Mouse (Mus musculus): ENCODE results near the gene Krtap4-7. TPM values are rescaled to one million over a fixed set of nuclear protein-coding genes. Genes with fewer than 3 reads are reported as not detected.
"Not testable (repeated sequence)": the region's sequence is repeated elsewhere in the genome, so short reads cannot be mapped to it uniquely, and the experiment has no call there.

Krtap4-7 gene
- polyA plus RNA-seq, 1 experiment from 2014 or later = not detected

GRCm38 (mm10) chr11:99640926-99641325, 3.0 kb downstream of the Krtap4-7 start:
- Histone ChIP-seq H3K27ac (no peak overlapping the region), H3K36me3 (no peaks in the 10 kb centered on the region), H3K4me2 (no peak overlapping the region), H3K9me3 (replicated peaks) (no peaks in the 10 kb centered on the region), H3K9ac (no peak overlapping the region), H3K4me1 (replicated peaks) (no peaks in the 10 kb centered on the region), H3K27me3 (no peaks in the 10 kb centered on the region), H3K4me3 (no peak overlapping the region)
- no peak for ATAC-seq (replicated peaks; ENCODE audit: insufficient number of reproducible peaks, insufficient read depth, low FRiP score, low read depth)
- 19% methylated on average over 1 of the region's 1 CpGs for WGBS

GRCm38 (mm10) chr11:99637086-99637485, 6.8 kb downstream of the Krtap4-7 start:
- Histone ChIP-seq H3K27ac (no peak overlapping the region), H3K9ac (no peak overlapping the region), H3K4me1 (replicated peaks) (no peaks in the 10 kb centered on the region), H3K27me3 (no peaks in the 10 kb centered on the region), H3K9me3 (replicated peaks) (no peaks in the 10 kb centered on the region), H3K36me3 (no peaks in the 10 kb centered on the region), H3K4me2 (no peak overlapping the region), H3K4me3 (no peak overlapping the region)
- 42% methylated on average over 1 of the region's 1 CpGs for WGBS
- no peak for ATAC-seq (replicated peaks; ENCODE audit: insufficient number of reproducible peaks, insufficient read depth, low FRiP score, low read depth)

DNA sequence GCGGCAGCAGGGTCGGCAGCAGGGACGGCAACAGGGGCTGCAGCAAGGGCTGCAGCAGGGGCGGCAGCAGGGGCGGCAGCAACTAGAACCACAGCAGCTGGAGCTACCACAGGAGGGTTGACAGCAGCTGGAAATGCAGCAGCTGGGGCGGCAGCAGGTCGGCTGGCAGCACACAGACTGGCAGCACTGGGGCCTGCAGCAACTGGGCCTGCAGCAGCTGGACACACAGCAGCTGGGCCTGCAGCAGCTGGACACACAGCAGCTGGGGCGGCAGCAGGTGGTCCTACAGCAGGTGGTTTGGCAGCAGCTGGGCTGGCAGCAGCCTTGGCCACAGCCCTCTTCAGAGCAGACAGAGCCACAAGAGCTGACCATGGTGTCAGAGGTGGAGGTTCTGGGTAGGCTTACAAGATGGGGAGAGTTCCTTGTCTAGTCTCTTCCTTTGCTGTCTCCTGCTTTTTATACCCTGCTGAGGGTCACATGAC, 9.2 kb downstream of the Krtap4-7 start, which contains the start of gene Krtap4-2:
TSS of gene Krtap4-2 (minus strand) at position 432 of the 482 bp plus-strand sequence.
- Histone ChIP-seq H3K4me2 (no peak within 1 kb of the TSS), H3K4me1 (replicated peaks) (no peaks in the 10 kb centered on the region), H3K4me3 (no peak within 1 kb of the TSS), H3K9me3 (replicated peaks) (no peaks in the 10 kb centered on the region), H3K9ac (no peak within 1 kb of the TSS), H3K36me3 (no peaks in the 10 kb centered on the region), H3K27me3 (no peaks in the 10 kb centered on the region), H3K27ac (no peak within 1 kb of the TSS)
- no peak for ATAC-seq (replicated peaks; ENCODE audit: insufficient number of reproducible peaks, insufficient read depth, low FRiP score, low read depth)
- WGBS = 32% methylated on average over 8 of the region's 8 CpGs

DNA sequence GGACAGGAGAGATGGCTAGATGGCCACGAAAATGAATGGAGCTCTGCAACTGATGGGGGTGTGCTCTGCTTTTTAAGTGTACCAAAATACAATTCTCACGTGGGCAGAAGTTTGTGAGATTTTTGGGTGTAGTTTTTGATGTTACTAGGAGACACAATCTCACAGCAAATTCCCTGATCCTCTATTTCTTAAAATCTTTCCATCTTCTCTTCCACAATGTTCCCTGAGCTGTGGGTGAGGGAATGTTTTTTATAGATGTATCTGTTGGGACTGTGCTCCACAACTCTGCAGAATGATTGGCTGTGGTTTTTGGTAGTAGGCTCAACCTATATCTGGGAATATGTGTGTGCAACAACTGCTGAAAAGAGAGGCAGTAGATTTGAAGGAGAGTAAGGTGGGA, 10.6 kb downstream of the Krtap4-7 start:
- WGBS = 70% methylated on average over 2 of the region's 2 CpGs
- no peaks in the 10 kb centered on the region for H3K27me3 ChIP-seq
- H3K4me3 ChIP-seq = no peak overlapping the region
- H3K36me3 ChIP-seq = no peaks in the 10 kb centered on the region
- no peak overlapping the region for H3K4me2 ChIP-seq
- no peak overlapping the region for H3K9ac ChIP-seq
- H3K27ac ChIP-seq = no peak overlapping the region
- no peak for ATAC-seq (replicated peaks; ENCODE audit: insufficient number of reproducible peaks, insufficient read depth, low FRiP score, low read depth)
- H3K4me1 ChIP-seq (replicated peaks) = no peaks in the 10 kb centered on the region
- no peaks in the 10 kb centered on the region for H3K9me3 ChIP-seq (replicated peaks)

- Histone ChIP-seq H3K9ac (no peak overlapping the region), H3K36me3 (no peaks in the 10 kb centered on the region), H3K27me3 (no peaks in the 10 kb centered on the region), H3K27ac (no peak overlapping the region), H3K9me3 (replicated peaks) (no peaks in the 10 kb centered on the region), H3K4me2 (no peak overlapping the region), H3K4me3 (no peak overlapping the region), H3K4me1 (replicated peaks) (no peaks in the 10 kb centered on the region)
- ATAC-seq (replicated peaks; ENCODE audit: insufficient number of reproducible peaks, insufficient read depth, low FRiP score, low read depth) = no peak
- WGBS = 68% methylated on average over 3 of the region's 3 CpGs
These were observed 13.0 kb downstream of the Krtap4-7 start for GRCm38 (mm10) chr11:99630890-99631289.

DNA sequence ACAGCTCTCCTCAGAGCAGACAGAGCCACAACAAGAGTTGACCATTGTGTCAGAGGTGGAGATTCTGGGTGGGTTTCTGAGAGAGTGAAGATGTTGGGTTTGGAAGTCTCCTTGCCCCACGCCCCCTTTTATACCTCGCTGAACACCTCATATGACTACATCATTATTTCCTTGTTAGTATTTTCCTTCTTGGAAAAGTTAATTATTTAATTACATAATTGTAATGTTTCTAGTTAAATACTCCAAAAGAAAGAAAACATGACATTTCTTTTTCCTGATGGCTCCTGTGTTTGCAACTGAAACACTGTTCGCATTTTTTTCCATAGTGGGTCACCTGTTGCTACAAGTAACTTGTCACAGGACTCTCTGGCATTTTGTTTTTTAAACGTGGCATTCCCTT, 15.8 kb downstream of the Krtap4-7 start, which contains the start of gene Krtap4-1:
TSS of gene Krtap4-1 (minus strand) at position 101 of the 400 bp plus-strand sequence.
- Histone ChIP-seq H3K27ac (no peak within 1 kb of the TSS), H3K9ac (no peak within 1 kb of the TSS), H3K4me3 (no peak within 1 kb of the TSS), H3K4me2 (no peak within 1 kb of the TSS), H3K4me1 (replicated peaks) (no peaks in the 10 kb centered on the region), H3K36me3 (no peaks in the 10 kb centered on the region), H3K27me3 (no peaks in the 10 kb centered on the region), H3K9me3 (replicated peaks) (no peaks in the 10 kb centered on the region)
- WGBS = 79% methylated on average over 4 of the region's 4 CpGs
- no peak for ATAC-seq (replicated peaks; ENCODE audit: insufficient number of reproducible peaks, insufficient read depth, low FRiP score, low read depth)

- ATAC-seq (replicated peaks; ENCODE audit: insufficient number of reproducible peaks, insufficient read depth, low FRiP score, low read depth) = no peak
These were observed 23.6 kb downstream of the Krtap4-7 start, which contains the start of gene Gm11562 for GRCm38 (mm10) chr11:99620335-99620734. Gm11562 (minus strand) TSS chr11:99620435.

DNA sequence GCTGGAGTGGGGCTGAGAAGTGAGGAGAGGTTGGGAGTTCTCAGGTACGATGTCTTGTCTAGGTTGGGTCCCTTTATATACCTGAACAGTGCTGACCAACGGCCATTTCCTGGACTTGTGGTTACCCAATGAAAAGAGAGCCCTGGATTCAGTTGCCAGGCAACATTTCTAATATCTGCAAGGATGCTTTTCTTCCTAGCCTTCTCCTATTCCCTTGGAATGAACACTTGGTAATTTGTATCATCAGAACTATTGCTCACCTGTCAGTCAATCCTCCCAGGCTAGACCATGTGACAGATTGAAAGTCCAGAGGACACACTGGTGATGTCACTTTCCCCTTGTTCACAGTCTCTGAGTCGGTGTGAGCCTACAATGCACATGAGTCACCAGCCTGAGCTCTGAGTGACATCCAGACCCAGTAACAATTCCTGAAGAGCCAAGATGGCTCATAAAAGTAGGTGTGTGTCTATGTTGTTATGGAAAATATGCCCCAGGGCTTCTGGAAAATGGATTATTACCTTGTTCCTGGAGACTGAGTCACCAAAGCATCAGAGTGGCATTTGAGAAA, 29.0 kb downstream of the Krtap4-7 start, which contains the start of gene Krtap2-4:
TSS of gene Krtap2-4 (minus strand) at position 51 of the 568 bp plus-strand sequence.
- H3K9me3 ChIP-seq (replicated peaks) = no peaks in the 10 kb centered on the region
- no peaks in the 10 kb centered on the region for H3K27me3 ChIP-seq
- whole genome bisulfite sequencing = 60% methylated on average over 3 of the region's 3 CpGs
- H3K36me3 ChIP-seq = no peaks in the 10 kb centered on the region
- H3K27ac ChIP-seq = no peak within 1 kb of the TSS
- H3K9ac ChIP-seq = no peak within 1 kb of the TSS
- no peak within 1 kb of the TSS for H3K4me2 ChIP-seq
- no peak within 1 kb of the TSS for H3K4me3 ChIP-seq
- H3K4me1 ChIP-seq (replicated peaks) = no peaks in the 10 kb centered on the region
- no peak for ATAC-seq (replicated peaks; ENCODE audit: insufficient number of reproducible peaks, insufficient read depth, low FRiP score, low read depth)

More at GRCm38 (mm10) chr11:99620335-99620734, 23.6 kb downstream of the Krtap4-7 start, which contains the start of gene Gm11562:
- no peak within 1 kb of the TSS for H3K9ac ChIP-seq
- H3K4me1 ChIP-seq (replicated peaks) = no peaks in the 10 kb centered on the region
- no peaks in the 10 kb centered on the region for H3K36me3 ChIP-seq
- H3K9me3 ChIP-seq (replicated peaks) = no peaks in the 10 kb centered on the region
- no peak within 1 kb of the TSS for H3K4me3 ChIP-seq
- no peak within 1 kb of the TSS for H3K27ac ChIP-seq
- H3K27me3 ChIP-seq = no peaks in the 10 kb centered on the region
- no peak within 1 kb of the TSS for H3K4me2 ChIP-seq
- 74% methylated on average over 2 of the region's 2 CpGs for WGBS

DNA sequence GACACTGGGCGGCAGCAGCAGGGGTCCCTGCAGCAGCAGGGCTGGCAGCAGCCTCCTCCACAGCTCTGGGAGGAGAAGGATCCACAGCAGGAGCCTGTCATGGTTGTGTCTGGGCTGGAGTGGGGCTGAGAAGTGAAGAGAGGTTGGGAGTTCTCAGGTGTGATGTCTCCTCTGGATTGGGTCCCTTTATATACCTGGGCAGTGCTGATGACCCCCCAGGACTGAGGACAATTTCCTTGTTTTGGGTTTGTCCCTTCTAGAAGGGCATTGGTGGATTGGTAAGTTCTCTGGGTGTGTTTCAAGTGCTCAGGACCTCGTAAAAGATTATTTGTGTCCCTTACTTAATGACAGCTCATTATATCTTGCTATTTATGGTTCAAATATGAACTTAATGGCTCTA, 33.8 kb downstream of the Krtap4-7 start, which contains the start of gene Gm11937:
TSS of gene Gm11937 (minus strand) at position 101 of the 400 bp plus-strand sequence.
- not testable (repeated sequence) for H3K4me3 ChIP-seq; ATAC-seq (replicated peaks; ENCODE audit: insufficient number of reproducible peaks, insufficient read depth, low FRiP score, low read depth); H3K27me3 ChIP-seq; H3K9ac ChIP-seq; H3K36me3 ChIP-seq; H3K27ac ChIP-seq; H3K9me3 ChIP-seq (replicated peaks); H3K4me1 ChIP-seq (replicated peaks); H3K4me2 ChIP-seq
- 76% methylated on average over 1 of the region's 2 CpGs for WGBS

- no peaks in the 10 kb centered on the region for H3K4me1 ChIP-seq (replicated peaks)
- ATAC-seq (replicated peaks; ENCODE audit: insufficient number of reproducible peaks, insufficient read depth, low FRiP score, low read depth) = no peak
- H3K4me3 ChIP-seq = no peak overlapping the region
- H3K27ac ChIP-seq = no peak overlapping the region
- H3K27me3 ChIP-seq = no peaks in the 10 kb centered on the region
- WGBS = 52% methylated on average over 1 of the region's 1 CpGs
- H3K4me2 ChIP-seq = no peak overlapping the region
- no peaks in the 10 kb centered on the region for H3K9me3 ChIP-seq (replicated peaks)
- H3K9ac ChIP-seq = no peak overlapping the region
- H3K36me3 ChIP-seq = no peaks in the 10 kb centered on the region
These were observed 34.8 kb downstream of the Krtap4-7 start for GRCm38 (mm10) chr11:99609126-99609525.

DNA sequence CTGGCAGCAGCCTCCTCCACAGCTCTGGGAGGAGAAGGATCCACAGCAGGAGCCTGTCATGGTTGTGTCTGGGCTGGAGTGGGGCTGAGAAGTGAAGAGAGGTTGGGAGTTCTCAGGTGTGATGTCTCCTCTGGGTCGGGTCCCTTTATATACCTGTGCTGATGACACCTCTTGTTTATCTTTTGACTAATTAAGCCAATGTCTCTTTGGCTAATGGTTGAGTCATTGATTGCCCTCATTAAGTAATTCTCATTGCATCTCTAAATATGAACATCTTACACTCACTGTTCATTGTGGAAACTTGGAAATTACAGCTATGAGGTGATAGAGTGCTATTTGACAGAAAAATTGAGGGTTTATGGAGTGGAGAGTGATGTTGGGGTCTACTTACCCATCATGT, 40.7 kb downstream of the Krtap4-7 start, which contains the start of gene Gm11938:
TSS of gene Gm11938 (minus strand) at position 101 of the 400 bp plus-strand sequence.
- H3K36me3 ChIP-seq; H3K4me1 ChIP-seq (replicated peaks); H3K9ac ChIP-seq; H3K27me3 ChIP-seq; H3K4me3 ChIP-seq; H3K9me3 ChIP-seq (replicated peaks); ATAC-seq (replicated peaks; ENCODE audit: insufficient number of reproducible peaks, insufficient read depth, low FRiP score, low read depth); H3K27ac ChIP-seq; H3K4me2 ChIP-seq: not testable (repeated sequence)
- 40% methylated on average over 1 of the region's 1 CpGs for WGBS

DNA sequence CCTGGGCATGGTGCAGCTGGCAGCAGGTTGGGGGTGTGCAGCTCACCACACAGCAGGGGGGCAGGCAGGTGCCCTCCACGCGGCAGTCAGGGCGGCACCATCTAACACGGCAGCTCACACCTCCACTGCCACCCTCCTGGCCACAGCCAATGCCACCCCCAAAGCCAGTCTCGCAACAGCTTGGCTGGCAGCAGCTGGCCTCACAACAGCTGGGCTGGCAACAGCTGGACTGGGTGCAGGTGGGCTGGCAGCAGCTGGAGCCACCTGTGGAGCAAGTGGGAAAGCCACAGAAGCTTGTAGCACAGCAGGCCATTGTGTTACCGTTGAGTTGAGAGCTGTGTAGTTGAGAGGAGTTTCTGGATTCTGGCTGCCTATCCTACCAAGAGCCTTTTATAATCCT, 46.1 kb downstream of the Krtap4-7 start, which contains the start of gene Krtap9-3:
TSS of gene Krtap9-3 (minus strand) at position 364 of the 400 bp plus-strand sequence.
- ATAC-seq (replicated peaks; ENCODE audit: insufficient number of reproducible peaks, insufficient read depth, low FRiP score, low read depth) = not testable (repeated sequence)
- WGBS = 81% methylated on average over 6 of the region's 6 CpGs

More for the DNA sequence above, 46.1 kb downstream of the Krtap4-7 start, which contains the start of gene Krtap9-3:
- H3K4me1 ChIP-seq (replicated peaks); H3K27me3 ChIP-seq; H3K27ac ChIP-seq; H3K9ac ChIP-seq; H3K4me3 ChIP-seq; H3K36me3 ChIP-seq; H3K4me2 ChIP-seq; H3K9me3 ChIP-seq (replicated peaks): not testable (repeated sequence)
